Comparison of ENCODE assay signal across 8 mouse cellular contexts in the genomic region with DNA sequence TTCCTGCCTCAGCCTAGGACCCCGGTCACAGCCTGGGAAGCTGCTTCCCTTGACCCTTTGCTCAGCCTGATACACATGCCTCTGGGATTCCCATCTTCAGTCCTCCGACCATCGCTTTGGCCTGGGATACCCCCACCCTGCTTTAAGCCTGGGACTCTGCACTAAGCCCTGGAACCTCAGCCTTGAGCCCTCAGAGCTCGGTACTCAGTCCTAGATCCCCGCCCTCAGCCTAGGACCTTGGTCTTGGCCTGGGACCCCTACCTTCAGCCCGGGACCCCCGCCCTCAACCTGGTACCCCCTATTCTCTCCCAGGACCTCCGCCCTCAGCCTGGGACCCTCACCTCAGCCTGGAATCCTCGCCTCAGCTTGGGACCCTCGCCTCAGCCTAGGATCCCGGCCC. TPM values are rescaled to one million over a fixed set of nuclear protein-coding genes. Genes with fewer than 3 reads are reported as not detected.
A peak's percentile ranks its signal among the peaks of the same experiment; 100 is the strongest.
DNase-seq lines count a peak whose midpoint lies in the region; ATAC-seq and TF ChIP-seq lines count a peak whose summit lies in the region.

No protein-coding gene starts in this region.

- peak overlapping the region; percentile 56 for H3K9ac ChIP-seq in liver, embryonic 12.5 days

- H3K27ac ChIP-seq in thymus, adult 2 months (ENCODE audit: control insufficient read depth, insufficient read depth, low read length) = no peak overlapping the region
- H3K27ac ChIP-seq in liver, embryonic 12.5 days = no peak overlapping the region

- no peaks in the 10 kb centered on the region for H3K9me3 ChIP-seq in liver, embryonic 12.5 days (replicated peaks)

- peak overlapping the region; percentile 69 for H3K4me3 ChIP-seq in thymus, adult 2 months (ENCODE audit: control insufficient read depth, insufficient read depth, low read length)
- peak overlapping the region; percentile 54 for H3K4me3 ChIP-seq in liver, embryonic 12.5 days

- H3K27me3 ChIP-seq in thymus, adult 2 months (ENCODE audit: control insufficient read depth, insufficient read depth, low read length) = no peaks in the 10 kb centered on the region
- peaks cover 28% of the 10 kb centered on the region for H3K27me3 ChIP-seq in liver, embryonic 12.5 days (replicated peaks)

- H3K4me2 ChIP-seq in liver, embryonic 12.5 days = peak overlapping the region; percentile 81

- no peak for TF ChIP-seq CTCF in thymus, adult 2 months (IDR thresholded peaks at IDR 0.05; ENCODE audit: borderline replicate concordance, control insufficient read depth, extremely low read depth, insufficient read depth, low read length, poor library complexity)

- ATAC-seq in liver, embryonic 12.5 days = 0 out of 2 replicates have a peak, but pooled peaks have one; percentile 0
- ATAC-seq in inflammation-experienced regulatory T-cells, adult 6 months = no peak

- peak; percentile 38 to 55 for DNase-seq in cerebellum, postnatal 10 days
- no peak for DNase-seq in cerebellum, adult 9-10 months
- no peak for DNase-seq in thymus, adult 2 months
- DNase-seq in thymus, postnatal 25 days = no peak
- DNase-seq in right cerebral cortex, postnatal 4 days = no peak
- DNase-seq in gastrocnemius, adult 18-20 months (ENCODE audit: low spot score) = no peak

- peaks cover 14% of the 10 kb centered on the region for H3K4me1 ChIP-seq in thymus, adult 2 months (replicated peaks; ENCODE audit: control insufficient read depth, insufficient read depth, low read length)
- H3K4me1 ChIP-seq in liver, embryonic 12.5 days = peaks cover 31% of the 10 kb centered on the region

- 31% methylated on average over 11 of the region's 11 CpGs for WGBS in thymus, adult 2 months
- 25% methylated on average over 11 of the region's 11 CpGs for WGBS in liver, embryonic 12.5 days (ENCODE audit: insufficient replicate concordance)

- H3K36me3 ChIP-seq in thymus, adult 2 months (ENCODE audit: control insufficient read depth, insufficient read depth, low read length) = no peaks in the 10 kb centered on the region
- H3K36me3 ChIP-seq in liver, embryonic 12.5 days = no peaks in the 10 kb centered on the region

- no peak for TF ChIP-seq POLR2A in thymus, adult 2 months (IDR thresholded peaks at IDR 0.05; ENCODE audit: control insufficient read depth, extremely low read depth, insufficient read depth, low read length, poor library complexity)

RNA-seq across cellular contexts. Expression of gene Pcbp3, which starts 0.5 kb away (rescaled TPM):
- 12.7 and 18.6 TPM in 2 replicates for polyA plus RNA-seq in thymus, adult 2 months (2012; rRNA removed)
- 8.1 and 8.8 TPM in 2 replicates for polyA plus RNA-seq in liver, embryonic 12.5 days (2016; fragmentation: Nextera tagmentation; extraction: Ambion mirVana)
- polyA plus RNA-seq in inflammation-experienced regulatory T-cells, adult 6 months (2017; shearing (Covaris generic)) = 1 to 10 TPM; 4.5 to 8.6 (median 6.0) TPM
- total RNA-seq in gastrocnemius, adult 18-20 months (2021) = 1 to 10 TPM; 1.2 to 1.8 TPM

Comparison
In these comparisons a context has a peak if more than half of its experiments do, and no peak if none do; other contexts are left out.
1. DNase-seq: peak in cerebellum, postnatal 10 days (2 of 2); none in cerebellum, adult 9-10 months (single experiment), thymus, adult 2 months (single experiment), thymus, postnatal 25 days (single experiment), right cerebral cortex, postnatal 4 days (single experiment) and gastrocnemius, adult 18-20 months (single experiment).